Mouse (Mus musculus) hindbrain, embryonic 16.5 days (tissue): ENCODE measurements at regions not wholly inside any gene's neighbourhood (a gene's known extent, or its start where the extent isn't known, plus 50 kb on each side); places are given as distances from the start of the nearest gene placed in this dataset.

Experiments
- ATAC-seq: fragments of 200-750 bp; cut with Nextera tagmentation; 2 replicates; pipeline ENCODE4 v1.8.0; 2017; ENCODE audit warnings: moderate TSS enrichment, moderate library complexity
- H3K27ac ChIP-seq: fragments of 300-500 bp; sonication (generic); 2 replicates; pipeline ENCODE4 v1.5.1; 2014; ENCODE audit warnings: low read depth, mild to moderate bottlenecking, control low read depth, low read length, moderate library complexity
- H3K27me3 ChIP-seq: fragments of 300-500 bp; sonication (generic); replicated peaks from 2 replicates; pipeline ENCODE4 v1.6.1; 2014; ENCODE audit warnings: low read length; ENCODE audit not compliant: control insufficient read depth, insufficient read depth
- H3K36me3 ChIP-seq: fragments of 300-500 bp; sonication (generic); 2 replicates; pipeline ENCODE4 v1.6.1; 2014; ENCODE audit warnings: mild to moderate bottlenecking, low read length, moderate library complexity, mixed read lengths; ENCODE audit not compliant: control insufficient read depth, insufficient read depth
- H3K4me1 ChIP-seq: fragments of 300-500 bp; sonication (generic); 2 replicates; pipeline ENCODE4 v1.6.1; 2014; ENCODE audit warnings: low read depth, low read length; ENCODE audit not compliant: control insufficient read depth, insufficient read depth
- H3K4me2 ChIP-seq: fragments of 300-500 bp; sonication (generic); 2 replicates; pipeline ENCODE4 v1.6.1; 2014; ENCODE audit warnings: mild to moderate bottlenecking, low read length, control low read depth, moderate library complexity
- H3K4me3 ChIP-seq: fragments of 300-500 bp; sonication (generic); 2 replicates; pipeline ENCODE4 v1.5.1; 2014; ENCODE audit warnings: mild to moderate bottlenecking, low read length, control low read depth, moderate library complexity
- H3K9ac ChIP-seq: fragments of 300-500 bp; sonication (generic); 2 replicates; pipeline ENCODE4 v1.6.1; 2014; ENCODE audit warnings: low read depth, mild to moderate bottlenecking, control low read depth, low read length, moderate library complexity
- H3K9me3 ChIP-seq: fragments of 300-500 bp; sonication (generic); 2 replicates; pipeline ENCODE4 v1.6.1; 2014; ENCODE audit warnings: mild to moderate bottlenecking, low read length, moderate library complexity; ENCODE audit not compliant: control insufficient read depth
- WGBS: fragments of 180-500 bp; shearing (Covaris S2); extraction: QIAGEN DNeasy Blood & Tissue Kit; methylation state at CpG from one replicate; pipeline ENCODE4 v1.1.7; 2014; 5-methylcytosine and 5-hydroxymethylcytosine counted together

- 0 out of 2 replicates have a peak, but pooled peaks cover 2% of the 10 kb centered on the region for H3K27me3 ChIP-seq
- H3K4me3 ChIP-seq = no peak overlapping the region
- no peak overlapping the region for H3K9ac ChIP-seq
- peaks cover 14% of the 10 kb centered on the region; the same call in 1 of the 2 replicates for H3K4me1 ChIP-seq
- peak; percentile 63 for ATAC-seq
- H3K9me3 ChIP-seq = no peaks in the 10 kb centered on the region
- WGBS = 13% methylated on average over 16 of the region's 16 CpGs
- no peaks in the 10 kb centered on the region for H3K36me3 ChIP-seq
- peak overlapping the region; percentile 48; the same call in 1 of the 2 replicates for H3K27ac ChIP-seq
- no peak overlapping the region for H3K4me2 ChIP-seq
These were observed 372.6 kb downstream of the Cog6 start for GRCm38 (mm10) chr3:52644178-52645128.

GRCm38 (mm10) chr3:52643796-52644177 is 373.2 kb downstream of the Cog6 start:
- 0 out of 2 replicates have a peak, but pooled peaks cover 2% of the 10 kb centered on the region for H3K27me3 ChIP-seq
- no peak overlapping the region for H3K4me3 ChIP-seq
- peaks cover 14% of the 10 kb centered on the region; the same call in 1 of the 2 replicates for H3K4me1 ChIP-seq
- no peaks in the 10 kb centered on the region for H3K9me3 ChIP-seq
- 71% methylated on average over 10 of the region's 10 CpGs for WGBS
- H3K4me2 ChIP-seq = no peak overlapping the region
- no peak for ATAC-seq
- H3K9ac ChIP-seq = no peak overlapping the region
- H3K27ac ChIP-seq = peak overlapping the region; percentile 48; the same call in 1 of the 2 replicates
- H3K36me3 ChIP-seq = no peaks in the 10 kb centered on the region

- Histone ChIP-seq H3K9ac (no peak overlapping the region), H3K4me1 (peaks cover 14% of the 10 kb centered on the region; the same call in 1 of the 2 replicates), H3K9me3 (no peaks in the 10 kb centered on the region), H3K27me3 (0 out of 2 replicates have a peak, but pooled peaks cover 2% of the 10 kb centered on the region), H3K36me3 (no peaks in the 10 kb centered on the region), H3K4me2 (no peak overlapping the region), H3K27ac (no peak overlapping the region), H3K4me3 (no peak overlapping the region)
- peak; percentile 18; the same call in 1 of the 2 replicates for ATAC-seq
- WGBS = 30% methylated on average over 9 of the region's 9 CpGs
These were observed 373.9 kb downstream of the Cog6 start for GRCm38 (mm10) chr3:52643100-52643551.

- H3K4me1 ChIP-seq = peaks cover 14% of the 10 kb centered on the region; the same call in 1 of the 2 replicates
- no peaks in the 10 kb centered on the region for H3K9me3 ChIP-seq
- H3K36me3 ChIP-seq = no peaks in the 10 kb centered on the region
- no peak overlapping the region for H3K4me3 ChIP-seq
- H3K9ac ChIP-seq = no peak overlapping the region
- ATAC-seq = peak; percentile 62
- WGBS = 64% methylated on average over 10 of the region's 10 CpGs
- H3K4me2 ChIP-seq = no peak overlapping the region
- H3K27ac ChIP-seq = no peak overlapping the region
- H3K27me3 ChIP-seq = no peaks in the 10 kb centered on the region
These were observed 373.4 kb downstream of the Foxo1 start for GRCm38 (mm10) chr3:52641226-52642181.

- peaks cover 14% of the 10 kb centered on the region; the same call in 1 of the 2 replicates for H3K4me1 ChIP-seq
- no peak overlapping the region for H3K4me2 ChIP-seq
- no peak overlapping the region for H3K27ac ChIP-seq
- H3K9ac ChIP-seq = no peak overlapping the region
- H3K4me3 ChIP-seq = no peak overlapping the region
- H3K36me3 ChIP-seq = no peaks in the 10 kb centered on the region
- no peak for ATAC-seq
- no peaks in the 10 kb centered on the region for H3K27me3 ChIP-seq
- 58% methylated on average over 16 of the region's 16 CpGs for WGBS
- H3K9me3 ChIP-seq = no peaks in the 10 kb centered on the region
These were observed 372.4 kb downstream of the Foxo1 start for GRCm38 (mm10) chr3:52640250-52641147.

GRCm38 (mm10) chr3:52638816-52639215 is 370.7 kb downstream of the Foxo1 start:
- Histone ChIP-seq H3K36me3 (no peaks in the 10 kb centered on the region), H3K27me3 (no peaks in the 10 kb centered on the region), H3K4me1 (peaks cover 7% of the 10 kb centered on the region), H3K9me3 (no peaks in the 10 kb centered on the region), H3K27ac (no peak overlapping the region), H3K4me2 (no peak overlapping the region), H3K9ac (no peak overlapping the region), H3K4me3 (no peak overlapping the region)
- no peak for ATAC-seq
- 65% methylated on average over 5 of the region's 5 CpGs for WGBS

- Histone ChIP-seq H3K27me3 (no peaks in the 10 kb centered on the region), H3K9ac (no peak overlapping the region), H3K4me1 (peaks cover 4% of the 10 kb centered on the region), H3K27ac (no peak overlapping the region), H3K36me3 (no peaks in the 10 kb centered on the region), H3K4me2 (no peak overlapping the region), H3K4me3 (no peak overlapping the region), H3K9me3 (no peaks in the 10 kb centered on the region)
- WGBS = 50% methylated on average over 6 of the region's 6 CpGs
- ATAC-seq = 0 out of 2 replicates have a peak, but pooled peaks have one; percentile 23
These were observed 366.2 kb downstream of the Foxo1 start for GRCm38 (mm10) chr3:52634353-52634752.

GRCm38 (mm10) chr3:52633491-52634100 is 365.5 kb downstream of the Foxo1 start:
- H3K27me3 ChIP-seq = no peaks in the 10 kb centered on the region
- ATAC-seq = no peak
- no peak overlapping the region for H3K27ac ChIP-seq
- H3K4me2 ChIP-seq = no peak overlapping the region
- H3K36me3 ChIP-seq = no peaks in the 10 kb centered on the region
- no peak overlapping the region for H3K4me3 ChIP-seq
- peaks cover 4% of the 10 kb centered on the region for H3K4me1 ChIP-seq
- H3K9me3 ChIP-seq = no peaks in the 10 kb centered on the region
- no peak overlapping the region for H3K9ac ChIP-seq
- 68% methylated on average over 15 of the region's 15 CpGs for WGBS
